Mouse (Mus musculus) stomach, postnatal 0 days (tissue): ENCODE results near the gene Rubcn.

Experiments used
- CTCF ChIP-seq: IDR thresholded peaks from 2 replicates; pipeline ENCODE4 v1.5.1; 2016; ENCODE audit warnings: antibody characterized with exemption, low read depth, mild to moderate bottlenecking, moderate library complexity
- EP300 ChIP-seq: optimal IDR thresholded peaks from 2 replicates; pipeline ENCODE3; 2016; ENCODE audit warnings: antibody characterized with exemption

- no peak for TF ChIP-seq CTCF
- no peak for TF ChIP-seq EP300
Observed at GRCm38 (mm10) chr16:32889881-32890280, 12.3 kb upstream of the Rubcn start.
